Mouse (Mus musculus) midbrain, embryonic 13.5 days (tissue): ENCODE data around the gene Adamts20. TPM values are rescaled to one million over a fixed set of nuclear protein-coding genes. Genes with fewer than 3 reads are reported as not detected.

Experiments used
- ATAC-seq: fragments of 200-750 bp; cut with Nextera tagmentation; 2 replicates; pipeline ENCODE4 v1.8.0; 2017; ENCODE audit warnings: mild to moderate bottlenecking, moderate TSS enrichment, moderate library complexity
- H3K27ac ChIP-seq: fragments of 300-500 bp; sonication (generic); 2 replicates; pipeline ENCODE4 v1.5.1; 2015; ENCODE audit warnings: inconsistent platforms, mild to moderate bottlenecking, moderate library complexity
- H3K27me3 ChIP-seq: fragments of 300-500 bp; sonication (generic); 2 replicates; pipeline ENCODE4 v1.6.1; 2015; ENCODE audit warnings: mild to moderate bottlenecking, inconsistent platforms
- H3K36me3 ChIP-seq: fragments of 300-500 bp; sonication (generic); 2 replicates; pipeline ENCODE4 v1.6.1; 2015; ENCODE audit warnings: mild to moderate bottlenecking, inconsistent platforms
- H3K4me1 ChIP-seq: fragments of 300-500 bp; sonication (generic); replicated peaks from 2 replicates; pipeline ENCODE4 v1.6.1; 2015; ENCODE audit warnings: inconsistent platforms
- H3K4me2 ChIP-seq: fragments of 300-500 bp; sonication (generic); replicated peaks from 2 replicates; pipeline ENCODE4 v1.6.1; 2015; ENCODE audit warnings: moderate library complexity, mild to moderate bottlenecking, inconsistent platforms
- H3K4me3 ChIP-seq: fragments of 300-500 bp; sonication (generic); replicated peaks from 2 replicates; pipeline ENCODE4 v1.5.1; 2015; ENCODE audit warnings: mild to moderate bottlenecking, inconsistent platforms
- H3K9ac ChIP-seq: fragments of 300-500 bp; sonication (generic); replicated peaks from 2 replicates; pipeline ENCODE4 v1.6.1; 2015; ENCODE audit warnings: mild to moderate bottlenecking, inconsistent platforms
- H3K9me3 ChIP-seq: fragments of 300-500 bp; sonication (generic); 2 replicates; pipeline ENCODE4 v1.6.1; 2016; ENCODE audit warnings: mild to moderate bottlenecking, inconsistent platforms
- WGBS: fragments of 180-500 bp; shearing (Covaris S2); methylation state at CpG from one replicate; pipeline ENCODE4 v1.1.7; 2015; 5-methylcytosine and 5-hydroxymethylcytosine counted together
- polyA plus RNA-seq: library from polyadenylated mRNA; unstranded; fragments of >200 nt; fragmentation: Nextera tagmentation; extraction: Ambion mirVana; gene quantifications from 2 replicates; pipeline ENCODE4 v1.2.1, GENCODE M21; 2015

Adamts20 gene
- polyA plus RNA-seq, 1 experiment from 2014 or later: 1.7 TPM

DNA sequence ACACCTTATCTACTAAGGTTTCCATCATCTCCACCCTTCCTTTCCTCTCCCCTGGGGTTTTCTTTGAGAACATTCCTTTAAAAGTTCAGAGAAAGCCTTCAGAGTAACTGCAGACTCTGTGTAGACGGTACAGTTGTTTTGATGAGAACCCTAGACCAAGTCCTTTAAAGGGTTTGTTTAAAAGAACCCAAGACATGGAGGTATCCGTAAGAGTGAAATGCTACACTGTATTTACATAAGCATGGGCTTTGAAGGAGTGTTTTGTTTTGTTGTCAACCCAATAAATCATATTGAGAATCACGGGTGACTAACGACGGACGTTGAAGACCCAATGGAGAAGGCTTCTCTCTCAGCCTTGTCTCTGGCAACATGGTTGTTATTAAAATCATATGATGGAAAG, 226.1 kb downstream of the Adamts20 start:
- H3K27me3 ChIP-seq: no peaks in the 10 kb centered on the region
- H3K9me3 ChIP-seq: no peaks in the 10 kb centered on the region
- 88% methylated on average over 6 of the region's 6 CpGs for WGBS
- H3K27ac ChIP-seq: no peak overlapping the region
- H3K36me3 ChIP-seq: no peaks in the 10 kb centered on the region
- no peaks in the 10 kb centered on the region for H3K4me1 ChIP-seq
- H3K4me2 ChIP-seq: no peak overlapping the region
- no peak overlapping the region for H3K4me3 ChIP-seq
- no peak overlapping the region for H3K9ac ChIP-seq
- ATAC-seq: no peak

GRCm38 (mm10) chr15:94238058-94238876, 227.0 kb downstream of the Adamts20 start:
- H3K27ac ChIP-seq: no peak overlapping the region
- 88% methylated on average over 14 of the region's 14 CpGs for WGBS
- no peak overlapping the region for H3K9ac ChIP-seq
- no peaks in the 10 kb centered on the region for H3K4me1 ChIP-seq
- H3K4me2 ChIP-seq: no peak overlapping the region
- no peak overlapping the region for H3K4me3 ChIP-seq
- no peaks in the 10 kb centered on the region for H3K9me3 ChIP-seq
- H3K27me3 ChIP-seq: no peaks in the 10 kb centered on the region
- H3K36me3 ChIP-seq: no peaks in the 10 kb centered on the region
- ATAC-seq: no peak

DNA sequence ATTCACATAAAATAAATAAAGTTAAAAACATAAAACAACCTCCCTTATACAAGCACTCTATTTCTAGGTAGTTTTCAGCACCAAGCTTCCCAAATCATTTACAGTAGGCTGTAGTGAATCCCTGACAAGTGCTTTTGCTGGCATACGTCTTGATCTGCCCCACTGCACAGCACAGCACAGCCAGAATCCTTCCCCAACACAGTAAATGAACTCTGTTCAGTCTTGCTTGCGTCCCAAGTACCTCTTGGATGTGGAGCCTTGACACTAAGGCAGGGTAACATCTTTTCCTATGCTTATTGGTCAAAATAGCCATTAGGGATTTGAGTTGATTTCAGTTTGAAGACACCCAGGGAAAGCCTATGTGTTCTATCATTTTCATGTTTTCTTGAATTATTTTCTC, 228.5 kb downstream of the Adamts20 start:
- H3K9ac ChIP-seq: no peak overlapping the region
- no peaks in the 10 kb centered on the region for H3K4me1 ChIP-seq
- no peaks in the 10 kb centered on the region for H3K9me3 ChIP-seq
- H3K36me3 ChIP-seq: no peaks in the 10 kb centered on the region
- no peak overlapping the region for H3K4me3 ChIP-seq
- no peaks in the 10 kb centered on the region for H3K27me3 ChIP-seq
- 89% methylated on average over 2 of the region's 2 CpGs for WGBS
- no peak overlapping the region for H3K27ac ChIP-seq
- no peak for ATAC-seq
- no peak overlapping the region for H3K4me2 ChIP-seq

DNA sequence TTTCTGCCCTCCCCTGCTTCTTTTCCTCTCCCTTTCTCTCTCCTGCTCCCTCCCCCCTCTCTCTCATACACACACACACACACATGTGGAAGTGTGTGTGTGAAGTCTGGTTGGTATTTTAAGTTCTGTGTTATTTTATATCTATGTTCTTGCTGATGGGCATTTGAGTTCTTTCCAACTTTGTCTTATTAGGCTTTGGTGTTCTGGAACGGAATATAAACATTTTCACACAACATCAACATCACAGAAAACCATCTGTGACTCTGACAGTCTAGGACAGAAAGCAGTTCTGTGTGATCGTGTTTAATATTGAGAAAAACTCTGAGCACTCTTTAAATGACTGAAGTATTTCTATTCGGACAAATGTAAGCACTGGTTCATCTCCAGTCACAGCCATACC, 229.1 kb downstream of the Adamts20 start:
- WGBS: 91% methylated on average over 3 of the region's 3 CpGs
- Histone ChIP-seq H3K4me3 (no peak overlapping the region), H3K27ac (no peak overlapping the region), H3K4me2 (no peak overlapping the region), H3K27me3 (no peaks in the 10 kb centered on the region), H3K9me3 (no peaks in the 10 kb centered on the region), H3K4me1 (no peaks in the 10 kb centered on the region), H3K9ac (no peak overlapping the region), H3K36me3 (no peaks in the 10 kb centered on the region)
- ATAC-seq: no peak

GRCm38 (mm10) chr15:94235190-94235589, 230.0 kb downstream of the Adamts20 start:
- 94% methylated on average over 2 of the region's 2 CpGs for WGBS
- no peak overlapping the region for H3K4me3 ChIP-seq

GRCm38 (mm10) chr15:94231246-94231645, 234.0 kb downstream of the Adamts20 start:
- Histone ChIP-seq H3K27me3 (no peaks in the 10 kb centered on the region), H3K9me3 (no peaks in the 10 kb centered on the region), H3K4me3 (no peak overlapping the region), H3K27ac (no peak overlapping the region), H3K9ac (no peak overlapping the region), H3K36me3 (no peaks in the 10 kb centered on the region), H3K4me1 (no peaks in the 10 kb centered on the region), H3K4me2 (no peak overlapping the region)
- WGBS: 59% methylated on average over 5 of the region's 5 CpGs
- ATAC-seq: no peak

More at GRCm38 (mm10) chr15:94235190-94235589, 230.0 kb downstream of the Adamts20 start:
- ATAC-seq: no peak
- no peaks in the 10 kb centered on the region for H3K27me3 ChIP-seq
- no peak overlapping the region for H3K27ac ChIP-seq
- H3K9me3 ChIP-seq: no peaks in the 10 kb centered on the region
- H3K4me1 ChIP-seq: no peaks in the 10 kb centered on the region
- no peak overlapping the region for H3K9ac ChIP-seq
- no peaks in the 10 kb centered on the region for H3K36me3 ChIP-seq
- H3K4me2 ChIP-seq: no peak overlapping the region

DNA sequence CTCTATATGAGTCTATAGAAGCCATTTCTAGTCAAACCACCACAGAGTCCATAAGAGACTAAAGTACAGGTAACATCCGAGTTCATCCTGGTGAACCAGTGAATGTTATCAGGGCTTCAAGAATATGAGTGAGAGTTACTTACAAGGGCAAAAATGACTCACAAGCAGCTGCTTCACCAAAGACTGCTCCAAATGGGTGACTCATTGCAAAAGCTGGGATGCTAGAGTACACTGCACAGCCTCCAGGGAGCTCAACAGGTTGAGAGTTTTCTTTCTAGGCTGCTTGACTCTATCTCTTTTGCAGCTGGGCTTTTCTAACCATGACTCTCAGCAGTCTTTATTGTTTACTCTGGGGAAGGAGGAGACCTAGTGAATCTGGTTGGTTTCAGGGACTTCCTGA, 237.8 kb downstream of the Adamts20 start:
- Histone ChIP-seq H3K4me1 (no peaks in the 10 kb centered on the region), H3K4me3 (no peak overlapping the region), H3K4me2 (no peak overlapping the region), H3K9me3 (no peaks in the 10 kb centered on the region), H3K27me3 (no peaks in the 10 kb centered on the region), H3K36me3 (no peaks in the 10 kb centered on the region), H3K27ac (no peak overlapping the region), H3K9ac (no peak overlapping the region)
- ATAC-seq: no peak
- 97% methylated on average over 1 of the region's 1 CpGs for WGBS

- H3K4me2 ChIP-seq: no peak overlapping the region
- ATAC-seq: no peak
- no peak overlapping the region for H3K9ac ChIP-seq
- no peak overlapping the region for H3K27ac ChIP-seq
- WGBS: 57% methylated on average over 8 of the region's 8 CpGs
- H3K4me3 ChIP-seq: no peak overlapping the region
- H3K27me3 ChIP-seq: no peaks in the 10 kb centered on the region
- no peaks in the 10 kb centered on the region for H3K36me3 ChIP-seq
- no peaks in the 10 kb centered on the region for H3K9me3 ChIP-seq
- H3K4me1 ChIP-seq: no peaks in the 10 kb centered on the region
Observed at GRCm38 (mm10) chr15:94223101-94223500, 242.1 kb downstream of the Adamts20 start.

- Histone ChIP-seq H3K9ac (no peak overlapping the region), H3K36me3 (no peaks in the 10 kb centered on the region), H3K27ac (no peak overlapping the region), H3K9me3 (no peaks in the 10 kb centered on the region), H3K4me2 (no peak overlapping the region), H3K27me3 (no peaks in the 10 kb centered on the region), H3K4me1 (no peaks in the 10 kb centered on the region), H3K4me3 (no peak overlapping the region)
- 83% methylated on average over 8 of the region's 8 CpGs for WGBS
- no peak for ATAC-seq
Observed at GRCm38 (mm10) chr15:94220686-94221085, 244.5 kb downstream of the Adamts20 start.

Other genes starting within 250 kb of the Adamts20 start
- gene Pus7l, start 78.1 kb upstream of the Adamts20 start, polyA plus RNA-seq: 5.2 and 5.3 TPM in 2 replicates
- 1.8 and 2.1 TPM in 2 replicates for gene Irak4, start 78.2 kb upstream of the Adamts20 start, polyA plus RNA-seq
- gene Twf1, start 124.5 kb upstream of the Adamts20 start, polyA plus RNA-seq: 97.1 and 103 TPM in 2 replicates
- gene Tmem117, start 163.8 kb upstream of the Adamts20 start, polyA plus RNA-seq: 3.3 and 3.8 TPM in 2 replicates